Mouse (Mus musculus) neutrophil, adult 83 days (primary cell): ENCODE measurements around the gene Lrmp. TPM values are rescaled to one million over a fixed set of nuclear protein-coding genes. Genes with fewer than 3 reads are reported as not detected.

Source experiments
- total RNA-seq, 2 experiments: library from RNA; stranded (reverse); gene quantifications; one replicate each; pipeline ENCODE4 v1.2.4; 2023

The Lrmp gene
- total RNA-seq, result 100 to 1,000 TPM; 143 to 144 TPM

GRCm38 (mm10) chr6:145115476-145116097 lies at the start of gene Lrmp:
Gene Lrmp (plus strand): TSS chr6:145115653.

DNA sequence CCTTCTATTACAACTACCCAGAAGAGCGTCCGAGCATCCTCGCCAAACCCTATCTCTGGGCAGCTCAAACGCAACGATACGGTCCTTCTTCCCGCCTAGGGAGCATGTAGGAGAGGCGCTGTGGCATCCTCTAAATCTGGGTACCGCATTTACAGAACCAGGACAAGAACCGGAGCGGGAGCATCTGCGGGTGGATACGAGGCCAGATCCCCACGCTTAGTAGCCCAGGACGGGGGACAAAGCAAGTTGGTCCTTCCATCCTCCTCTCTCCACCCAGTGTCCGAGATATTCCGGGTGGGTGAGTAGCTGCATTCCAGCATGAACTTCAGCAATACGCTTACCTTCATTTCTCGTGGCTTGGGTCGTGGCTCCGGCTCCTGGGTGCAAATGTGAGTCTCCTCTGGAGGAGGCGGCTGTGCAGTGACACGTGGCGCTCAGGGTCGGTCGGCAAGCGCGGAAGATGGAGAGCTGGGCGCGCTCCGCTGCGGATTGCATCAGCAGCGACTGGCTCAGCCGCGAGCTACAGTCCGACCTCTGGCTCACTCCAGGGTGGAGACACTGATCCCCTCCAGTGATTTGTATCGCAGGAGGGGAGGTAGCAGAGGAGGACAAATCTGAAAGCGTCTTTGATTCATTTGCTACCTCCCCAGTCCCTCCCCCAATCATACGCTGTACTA lies 39.8 kb upstream of the Lrmp start, which contains the start of gene Bcat1:
Gene Bcat1 (minus strand): TSS at position 637 of the 677 bp plus-strand sequence.

DNA sequence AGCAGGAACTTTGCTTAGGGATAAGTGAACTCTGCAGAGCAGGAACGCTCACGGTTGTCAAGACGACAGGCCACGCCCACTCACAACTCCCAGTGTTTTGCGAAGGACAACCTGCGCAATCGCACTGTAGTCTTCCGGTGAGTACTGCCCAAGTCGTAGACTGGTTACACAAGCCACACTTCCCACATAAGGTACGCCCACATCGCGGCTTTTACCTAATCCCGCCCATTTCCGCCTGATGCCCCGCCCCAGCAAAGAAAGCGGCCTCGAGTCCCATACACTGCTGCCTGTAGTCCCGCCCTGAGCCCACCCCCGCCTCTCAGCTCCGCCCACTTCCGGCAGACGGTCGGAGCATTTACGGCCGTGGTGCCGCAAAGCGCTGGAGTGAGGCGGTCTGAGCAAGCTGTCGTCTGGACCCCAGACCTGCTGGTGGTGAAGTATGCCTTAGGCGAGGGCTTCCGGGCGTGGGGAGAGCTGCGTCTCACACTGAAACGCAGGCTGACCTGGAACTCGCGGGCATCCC lies 95.4 kb downstream of the Lrmp start, which contains the start of the genes Casc1 and Etfrf1:
Gene Casc1 (minus strand): TSS at position 190 of the 523 bp plus-strand sequence.
Gene Etfrf1 (plus strand): TSS at position 319 of the 523 bp plus-strand sequence.

Other genes starting within 250 kb of the Lrmp start
- gene Bcat1, start 39.5 kb upstream of the Lrmp start, total RNA-seq, result 1 to 10 TPM in 1 of 2 experiments, under 1 TPM in 1; 0.24 to 2.3 TPM
- gene Casc1, start 95.4 kb downstream of the Lrmp start, total RNA-seq, result under 1 TPM; 0.66 to 0.94 TPM
- gene Etfrf1, start 95.5 kb downstream of the Lrmp start, total RNA-seq, result 10 to 100 TPM; 17.9 to 18.1 TPM
- 10 to 100 TPM; 53.9 to 59.6 TPM for gene Kras, start 134.6 kb downstream of the Lrmp start, total RNA-seq